Mouse (Mus musculus) cerebellum, postnatal 25 days (tissue): ENCODE measurements at regions not wholly inside any gene's neighbourhood (a gene's known extent, or its start where the extent isn't known, plus 50 kb on each side); places are given as distances from the start of the nearest gene placed in this dataset.

Experiments used
- DNase-seq, 2 experiments: peaks; one replicate each; pipeline ENCODE4 v3.0.0; 2021; ENCODE audit warnings: mixed read lengths in 2 of 2

- no peak for DNase-seq
Measured at GRCm38 (mm10) chr17:51391871-51392270, 212.7 kb upstream of the Tbc1d5 start.

GRCm38 (mm10) chr17:51382552-51382951 lies 203.4 kb upstream of the Tbc1d5 start:
- no peak for DNase-seq

GRCm38 (mm10) chr17:51371937-51372479 lies 192.9 kb upstream of the Tbc1d5 start:
- DNase-seq: no peak

GRCm38 (mm10) chr17:51370990-51371389 lies 191.8 kb upstream of the Tbc1d5 start:
- no peak for DNase-seq

- no peak for DNase-seq
Measured at GRCm38 (mm10) chr17:51370085-51370484, 190.9 kb upstream of the Tbc1d5 start.

- peak in 1 of 2 experiments; percentile 9 for DNase-seq
Measured at GRCm38 (mm10) chr17:51362801-51363200, 183.6 kb upstream of the Tbc1d5 start.

GRCm38 (mm10) chr17:51362271-51362670 lies 183.1 kb upstream of the Tbc1d5 start:
- DNase-seq: peak; percentile 41 to 49

GRCm38 (mm10) chr17:51358362-51358739 lies 179.2 kb upstream of the Tbc1d5 start:
- DNase-seq: no peak

GRCm38 (mm10) chr17:51357690-51358361 lies 178.7 kb upstream of the Tbc1d5 start:
- DNase-seq: no peak

- DNase-seq: no peak
Measured at GRCm38 (mm10) chr17:51356447-51356846, 177.3 kb upstream of the Tbc1d5 start.

- no peak for DNase-seq
Measured at GRCm38 (mm10) chr17:51321868-51322267, 142.7 kb upstream of the Tbc1d5 start.

GRCm38 (mm10) chr17:51321025-51321424 lies 141.9 kb upstream of the Tbc1d5 start:
- DNase-seq: peak; percentile 7 to 27

GRCm38 (mm10) chr17:51304964-51305363 lies 125.8 kb upstream of the Tbc1d5 start:
- no peak for DNase-seq

GRCm38 (mm10) chr17:51290741-51291140 lies 111.6 kb upstream of the Tbc1d5 start:
- DNase-seq: no peak

- DNase-seq: peak; percentile 14 to 60
Measured at GRCm38 (mm10) chr17:51288751-51289150, 109.6 kb upstream of the Tbc1d5 start.

- no peak for DNase-seq
Measured at GRCm38 (mm10) chr17:51287878-51288277, 108.7 kb upstream of the Tbc1d5 start.

- peak in 1 of 2 experiments; percentile 14 for DNase-seq
Measured at GRCm38 (mm10) chr17:51285362-51285761, 106.2 kb upstream of the Tbc1d5 start.

GRCm38 (mm10) chr17:51278771-51279170 lies 99.6 kb upstream of the Tbc1d5 start:
- DNase-seq: no peak

- DNase-seq: no peak
Measured at GRCm38 (mm10) chr17:51278094-51278493, 98.9 kb upstream of the Tbc1d5 start.

GRCm38 (mm10) chr17:51277161-51277560 lies 98.0 kb upstream of the Tbc1d5 start:
- DNase-seq: no peak

- DNase-seq: no peak
Measured at GRCm38 (mm10) chr17:51272025-51272424, 92.9 kb upstream of the Tbc1d5 start.

GRCm38 (mm10) chr17:51262946-51263345 lies 83.8 kb upstream of the Tbc1d5 start:
- no peak for DNase-seq

- DNase-seq: no peak
Measured at GRCm38 (mm10) chr17:51262404-51262803, 83.3 kb upstream of the Tbc1d5 start.

GRCm38 (mm10) chr17:51258316-51258715 lies 79.2 kb upstream of the Tbc1d5 start:
- DNase-seq: no peak

- peak in 1 of 2 experiments; percentile 6 for DNase-seq
Measured at GRCm38 (mm10) chr17:51248543-51248942, 69.4 kb upstream of the Tbc1d5 start.
